Mouse (Mus musculus) heart, embryonic 11.5 days (tissue): ENCODE measurements at regions not wholly inside any gene's neighbourhood (a gene's known extent, or its start where the extent isn't known, plus 50 kb on each side); places are given as distances from the start of the nearest gene placed in this dataset.
A peak's percentile ranks its signal among the peaks of the same experiment; 100 is the strongest.

Source experiments
- ATAC-seq: fragments of 200-750 bp; cut with Nextera tagmentation; replicated peaks from 2 replicates; pipeline ENCODE4 v1.8.0; 2017; ENCODE audit warnings: moderate library complexity; ENCODE audit not compliant: insufficient number of reproducible peaks, low FRiP score, low TSS enrichment
- H3K27ac ChIP-seq: fragments of 300-500 bp; sonication (generic); 2 replicates; pipeline ENCODE4 v1.5.1; 2014; ENCODE audit warnings: mild to moderate bottlenecking, low read depth, low read length
- H3K27me3 ChIP-seq: fragments of 300-500 bp; sonication (generic); 2 replicates; pipeline ENCODE4 v1.6.1; 2014; ENCODE audit warnings: mild to moderate bottlenecking, low read length, mixed read lengths; ENCODE audit not compliant: control insufficient read depth, insufficient read depth
- H3K36me3 ChIP-seq: fragments of 300-500 bp; sonication (generic); 2 replicates; pipeline ENCODE4 v1.6.1; 2014; ENCODE audit warnings: mild to moderate bottlenecking, low read length, moderate library complexity, mixed read lengths; ENCODE audit not compliant: control insufficient read depth, insufficient read depth
- H3K4me1 ChIP-seq: fragments of 300-500 bp; sonication (generic); 2 replicates; pipeline ENCODE4 v1.6.1; 2014; ENCODE audit warnings: low read length; ENCODE audit not compliant: control insufficient read depth, insufficient read depth
- H3K4me2 ChIP-seq: fragments of 300-500 bp; sonication (generic); 2 replicates; pipeline ENCODE4 v1.6.1; 2014; ENCODE audit warnings: mild to moderate bottlenecking, moderate library complexity
- H3K4me3 ChIP-seq: fragments of 300-500 bp; sonication (generic); 2 replicates; pipeline ENCODE4 v1.5.1; 2014; ENCODE audit warnings: low read depth, low read length
- H3K9ac ChIP-seq: fragments of 300-500 bp; sonication (generic); 2 replicates; pipeline ENCODE4 v1.6.1; 2014; ENCODE audit warnings: mild to moderate bottlenecking, low read depth, low read length, moderate library complexity
- H3K9me3 ChIP-seq: fragments of 300-500 bp; sonication (generic); replicated peaks from 2 replicates; pipeline ENCODE4 v1.6.1; 2016; ENCODE audit warnings: low read length; ENCODE audit not compliant: control insufficient read depth
- WGBS: fragments of 180-500 bp; shearing (Covaris S2); extraction: QIAGEN DNeasy Blood & Tissue Kit; methylation state at CpG from one replicate; pipeline ENCODE4 v1.1.7; 2014; ENCODE audit not compliant: insufficient replicate concordance; 5-methylcytosine and 5-hydroxymethylcytosine counted together

- H3K4me3 ChIP-seq = no peak overlapping the region
- no peak overlapping the region for H3K27ac ChIP-seq
- H3K4me2 ChIP-seq = no peak overlapping the region
- ATAC-seq = no peak
- no peak overlapping the region for H3K9ac ChIP-seq
- no peaks in the 10 kb centered on the region for H3K27me3 ChIP-seq
- 79% methylated on average over 17 of the region's 17 CpGs for WGBS
- peaks cover 2% of the 10 kb centered on the region; the same call in 1 of the 2 replicates for H3K4me1 ChIP-seq
- no peaks in the 10 kb centered on the region for H3K36me3 ChIP-seq
- no peaks in the 10 kb centered on the region for H3K9me3 ChIP-seq
These were observed 63.1 kb downstream of the Gm11011 start for GRCm38 (mm10) chr2:169524429-169524828.

- H3K9ac ChIP-seq = no peak overlapping the region
- no peak overlapping the region for H3K27ac ChIP-seq
- peak overlapping the region; percentile 41; the same call in 1 of the 2 replicates for H3K4me2 ChIP-seq
- peaks cover 2% of the 10 kb centered on the region; the same call in 1 of the 2 replicates for H3K4me1 ChIP-seq
- H3K4me3 ChIP-seq = no peak overlapping the region
- H3K36me3 ChIP-seq = no peaks in the 10 kb centered on the region
- WGBS = 45% methylated on average over 9 of the region's 9 CpGs
- H3K9me3 ChIP-seq = no peaks in the 10 kb centered on the region
- ATAC-seq = no peak
- no peaks in the 10 kb centered on the region for H3K27me3 ChIP-seq
These were observed 67.6 kb downstream of the Gm11011 start for GRCm38 (mm10) chr2:169519941-169520340.

- H3K4me2 ChIP-seq = no peak overlapping the region
- no peaks in the 10 kb centered on the region for H3K27me3 ChIP-seq
- H3K4me1 ChIP-seq = 0 out of 2 replicates have a peak, but pooled peaks cover 2% of the 10 kb centered on the region
- no peak overlapping the region for H3K9ac ChIP-seq
- no peaks in the 10 kb centered on the region for H3K36me3 ChIP-seq
- no peak overlapping the region for H3K4me3 ChIP-seq
- no peaks in the 10 kb centered on the region for H3K9me3 ChIP-seq
- no peak for ATAC-seq
- H3K27ac ChIP-seq = no peak overlapping the region
- WGBS = 62% methylated on average over 11 of the region's 11 CpGs
These were observed 72.2 kb downstream of the Gm11011 start for GRCm38 (mm10) chr2:169515350-169515749.

- ATAC-seq = no peak
- Histone ChIP-seq H3K36me3 (no peaks in the 10 kb centered on the region), H3K4me1 (no peaks in the 10 kb centered on the region), H3K4me3 (no peak overlapping the region), H3K9me3 (no peaks in the 10 kb centered on the region), H3K9ac (no peak overlapping the region), H3K27me3 (no peaks in the 10 kb centered on the region), H3K27ac (no peak overlapping the region), H3K4me2 (no peak overlapping the region)
- WGBS = 79% methylated on average over 2 of the region's 2 CpGs
These were observed 76.8 kb downstream of the Gm11011 start for GRCm38 (mm10) chr2:169510741-169511140.

GRCm38 (mm10) chr2:169509406-169509805 lies 78.1 kb downstream of the Gm11011 start:
- no peaks in the 10 kb centered on the region for H3K27me3 ChIP-seq
- no peaks in the 10 kb centered on the region for H3K4me1 ChIP-seq
- no peak for ATAC-seq
- no peak overlapping the region for H3K4me3 ChIP-seq
- H3K4me2 ChIP-seq = no peak overlapping the region
- no peak overlapping the region for H3K9ac ChIP-seq
- no peaks in the 10 kb centered on the region for H3K36me3 ChIP-seq
- WGBS = 77% methylated on average over 4 of the region's 4 CpGs
- H3K9me3 ChIP-seq = no peaks in the 10 kb centered on the region
- H3K27ac ChIP-seq = no peak overlapping the region

- no peaks in the 10 kb centered on the region for H3K4me1 ChIP-seq
- no peak overlapping the region for H3K4me2 ChIP-seq
- H3K27ac ChIP-seq = no peak overlapping the region
- H3K36me3 ChIP-seq = no peaks in the 10 kb centered on the region
- no peak overlapping the region for H3K9ac ChIP-seq
- 90% methylated on average over 11 of the region's 11 CpGs for WGBS
- H3K4me3 ChIP-seq = no peak overlapping the region
- no peaks in the 10 kb centered on the region for H3K9me3 ChIP-seq
- H3K27me3 ChIP-seq = no peaks in the 10 kb centered on the region
- no peak for ATAC-seq
These were observed 83.0 kb downstream of the Gm11011 start for GRCm38 (mm10) chr2:169504416-169505057.

- Histone ChIP-seq H3K4me1 (no peaks in the 10 kb centered on the region), H3K9ac (no peak overlapping the region), H3K4me3 (no peak overlapping the region), H3K27me3 (no peaks in the 10 kb centered on the region), H3K9me3 (no peaks in the 10 kb centered on the region), H3K27ac (no peak overlapping the region), H3K4me2 (no peak overlapping the region), H3K36me3 (no peaks in the 10 kb centered on the region)
- 76% methylated on average over 6 of the region's 6 CpGs for WGBS
- ATAC-seq = no peak
These were observed 84.0 kb downstream of the Gm11011 start for GRCm38 (mm10) chr2:169503598-169503958.

GRCm38 (mm10) chr2:169502717-169503597 lies 84.6 kb downstream of the Gm11011 start:
- 80% methylated on average over 19 of the region's 19 CpGs for WGBS
- ATAC-seq = no peak

More at GRCm38 (mm10) chr2:169502717-169503597, 84.6 kb downstream of the Gm11011 start:
- no peak overlapping the region for H3K4me2 ChIP-seq
- H3K27ac ChIP-seq = no peak overlapping the region
- no peaks in the 10 kb centered on the region for H3K36me3 ChIP-seq
- no peaks in the 10 kb centered on the region for H3K27me3 ChIP-seq
- H3K9me3 ChIP-seq = no peaks in the 10 kb centered on the region
- H3K9ac ChIP-seq = no peak overlapping the region
- no peak overlapping the region for H3K4me3 ChIP-seq
- H3K4me1 ChIP-seq = no peaks in the 10 kb centered on the region
